Mouse (Mus musculus): ENCODE results near the gene Gtsf1l.

GRCm38 (mm10) chr2:163067233-163067632 lies 20.4 kb downstream of the Gtsf1l start:
- TF ChIP-seq POLR2A (IDR thresholded peaks at IDR 0.05; ENCODE audit: control insufficient read depth, low read depth, low read length) = no peak
- no peak for TF ChIP-seq CTCF (IDR thresholded peaks at IDR 0.05; ENCODE audit: control insufficient read depth, insufficient read depth, insufficient replicate concordance, low read depth, low read length)

Measured in testis, adult 2 months (tissue).